Mouse (Mus musculus) left cerebral cortex, adult 11 months (tissue): ENCODE measurements around the gene Gcc1.
A peak's percentile ranks its signal among the peaks of the same experiment; 100 is the strongest.

Experiments
- DNase-seq: peaks from one replicate; pipeline ENCODE4 v3.0.0; 2022; ENCODE audit warnings: low spot score

Gcc1 gene

DNA sequence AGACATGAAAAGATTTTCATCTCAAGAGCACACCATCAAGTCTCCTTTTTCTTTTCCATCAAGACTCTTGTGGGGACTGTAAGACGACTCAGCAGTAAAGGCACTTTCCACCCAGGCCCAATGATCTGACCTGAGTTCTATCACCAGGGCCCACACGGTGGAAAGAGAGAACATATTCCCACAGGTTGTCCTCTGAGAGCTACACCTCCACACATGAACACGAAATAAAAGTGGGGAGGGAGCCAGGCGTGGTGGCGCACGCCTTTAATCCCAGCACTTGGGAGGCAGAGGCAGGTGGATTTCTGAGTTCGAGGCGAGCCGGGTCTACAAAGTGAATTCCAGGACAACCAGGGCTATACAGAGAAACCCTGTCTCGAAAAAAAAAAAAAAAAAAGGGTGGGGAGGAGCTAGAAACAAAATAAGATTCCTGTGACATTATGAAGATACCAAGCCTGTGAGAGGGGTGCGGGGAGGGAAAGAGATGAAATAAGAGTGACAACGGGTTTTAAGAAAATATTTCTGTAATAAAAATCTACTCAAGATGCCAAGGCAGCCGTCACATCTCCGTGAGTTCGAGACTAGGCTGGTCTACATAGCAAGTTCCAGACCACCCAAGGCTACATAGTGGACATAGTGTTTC, 5.4 kb downstream of the Gcc1 start:
- DNase-seq: no peak

DNA sequence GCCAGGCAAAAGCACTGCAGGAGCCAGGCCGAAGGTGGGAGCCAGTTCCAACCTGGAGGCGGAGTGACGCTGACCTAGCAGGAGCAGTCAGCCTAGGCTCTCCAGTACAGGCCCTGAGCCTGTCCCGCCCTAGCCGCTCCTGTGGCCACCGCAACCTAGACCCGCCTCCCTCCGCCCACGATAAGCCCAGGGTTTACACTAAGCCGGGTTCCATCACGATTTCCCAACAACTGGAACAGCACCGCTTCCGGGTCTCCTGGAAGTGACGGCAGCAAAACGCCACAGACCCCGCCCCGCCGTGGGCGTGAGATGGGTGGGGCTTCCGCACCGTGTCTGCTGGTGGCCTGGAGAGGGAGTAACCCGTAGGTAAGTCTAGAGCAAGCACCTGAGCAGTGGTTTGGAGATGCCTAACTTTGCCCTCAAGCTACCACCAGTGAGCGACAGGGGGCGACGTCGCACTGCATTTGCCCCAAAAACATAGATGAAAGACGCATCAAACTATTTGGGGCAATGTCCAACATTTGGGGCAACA, 6.7 kb downstream of the Gcc1 start:
- peak; percentile 89 for DNase-seq

- no peak for DNase-seq
Observed at GRCm38 (mm10) chr6:28420865-28421264, 7.3 kb downstream of the Gcc1 start.

DNA sequence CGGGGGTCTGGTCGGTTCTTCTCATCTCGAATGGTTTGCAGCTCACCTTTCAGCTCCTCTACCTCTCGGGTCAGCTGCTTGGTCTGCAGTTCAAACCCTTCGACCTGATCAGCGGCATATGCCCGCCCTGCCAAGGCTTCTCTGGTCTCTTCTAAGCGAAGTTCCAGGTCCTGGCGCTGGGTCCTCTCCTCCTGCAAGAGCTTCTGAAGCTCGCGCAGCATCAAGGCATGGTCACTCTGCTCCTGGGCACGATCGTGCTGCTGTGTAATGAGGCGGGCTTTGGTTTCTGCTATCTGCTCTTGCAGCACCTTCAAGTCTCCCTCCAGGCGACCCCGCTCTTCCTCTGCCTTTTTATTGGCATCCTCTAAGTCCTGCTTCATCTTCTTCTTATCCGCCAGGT, 7.8 kb downstream of the Gcc1 start:
- DNase-seq: no peak

- no peak for DNase-seq
Observed at GRCm38 (mm10) chr6:28419673-28420072, 8.5 kb downstream of the Gcc1 start.

DNA sequence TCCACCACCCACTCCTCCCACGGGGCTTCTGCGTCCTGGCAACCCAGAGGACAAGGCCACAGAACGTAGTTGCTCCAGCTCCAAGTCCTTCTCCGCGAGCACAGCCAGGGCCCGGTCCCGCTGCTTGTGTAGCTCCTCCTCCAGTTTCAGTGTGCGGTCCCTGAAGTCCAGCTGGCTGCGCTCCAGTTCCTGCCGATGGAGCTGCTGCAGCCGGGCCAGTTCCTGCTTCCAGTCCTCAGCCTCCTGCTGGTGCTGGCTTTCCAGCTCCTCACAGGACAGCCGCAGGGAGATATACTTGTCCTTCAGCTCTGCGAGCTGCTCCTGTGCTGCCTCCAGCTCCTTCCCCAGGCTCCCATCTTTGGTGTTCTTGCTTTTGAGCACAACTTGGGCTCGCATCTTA, 9.7 kb downstream of the Gcc1 start:
- DNase-seq: no peak

GRCm38 (mm10) chr6:28416981-28417380, 11.2 kb downstream of the Gcc1 start:
- no peak for DNase-seq

DNA sequence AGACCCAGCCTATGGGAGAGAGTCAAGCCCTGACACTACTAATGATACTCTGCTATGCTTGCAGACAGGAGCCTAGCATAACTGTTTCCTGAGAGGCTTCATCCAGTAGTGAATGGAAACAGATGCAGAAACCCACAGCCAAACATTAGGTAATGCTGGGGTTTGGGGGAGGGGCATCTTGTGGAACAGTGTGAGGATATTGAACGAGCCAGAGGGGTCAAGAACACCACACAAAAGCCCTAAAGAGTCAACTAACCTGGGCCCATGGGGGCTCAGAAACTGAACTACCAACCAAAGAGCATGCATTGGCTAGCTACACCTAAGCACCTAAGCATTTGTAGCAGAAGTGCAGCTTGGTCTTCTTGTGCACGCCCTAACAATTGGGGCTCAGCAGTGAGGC, 17.0 kb downstream of the Gcc1 start:
- no peak for DNase-seq

DNA sequence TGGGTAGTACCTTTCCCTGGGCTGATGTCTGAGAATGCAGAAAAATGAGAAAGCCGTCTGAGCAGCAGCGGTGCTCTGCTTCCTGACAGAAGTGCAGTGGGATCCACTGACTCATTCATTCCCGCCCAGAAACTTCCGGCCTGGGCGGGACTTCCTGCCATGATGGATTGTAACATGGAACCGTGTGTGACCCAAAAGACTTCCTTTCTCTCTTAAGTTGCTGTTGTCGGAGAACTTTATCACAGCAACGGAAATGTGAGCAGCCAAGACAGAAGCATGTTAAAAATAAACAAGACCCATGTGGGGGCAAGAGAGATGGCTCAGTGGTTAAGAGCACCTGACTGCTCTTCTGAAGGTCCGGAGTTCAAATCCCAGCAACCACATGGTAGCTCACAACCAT, 18.1 kb downstream of the Gcc1 start:
- DNase-seq: no peak

DNA sequence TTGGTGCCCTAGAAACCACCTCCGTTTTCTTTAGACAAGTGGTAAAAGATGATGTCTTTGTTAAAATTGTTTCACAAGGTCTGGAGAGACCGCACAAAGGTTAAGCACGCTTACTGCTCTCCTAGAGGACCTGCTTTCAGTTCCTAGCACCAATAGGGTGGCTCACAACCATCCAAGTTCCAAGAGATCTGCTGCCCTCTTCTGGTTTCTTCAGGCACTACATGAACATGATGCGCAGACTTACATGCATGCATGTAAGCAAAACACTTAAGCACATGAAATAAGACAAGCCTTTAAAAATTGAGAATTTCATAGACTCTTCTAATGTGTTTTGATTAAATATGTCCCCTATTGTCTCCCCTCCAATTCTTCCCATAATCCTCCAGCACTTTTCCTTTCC, 28.4 kb downstream of the Gcc1 start:
- no peak for DNase-seq

GRCm38 (mm10) chr6:28398726-28399125, 29.5 kb downstream of the Gcc1 start:
- DNase-seq: no peak

DNA sequence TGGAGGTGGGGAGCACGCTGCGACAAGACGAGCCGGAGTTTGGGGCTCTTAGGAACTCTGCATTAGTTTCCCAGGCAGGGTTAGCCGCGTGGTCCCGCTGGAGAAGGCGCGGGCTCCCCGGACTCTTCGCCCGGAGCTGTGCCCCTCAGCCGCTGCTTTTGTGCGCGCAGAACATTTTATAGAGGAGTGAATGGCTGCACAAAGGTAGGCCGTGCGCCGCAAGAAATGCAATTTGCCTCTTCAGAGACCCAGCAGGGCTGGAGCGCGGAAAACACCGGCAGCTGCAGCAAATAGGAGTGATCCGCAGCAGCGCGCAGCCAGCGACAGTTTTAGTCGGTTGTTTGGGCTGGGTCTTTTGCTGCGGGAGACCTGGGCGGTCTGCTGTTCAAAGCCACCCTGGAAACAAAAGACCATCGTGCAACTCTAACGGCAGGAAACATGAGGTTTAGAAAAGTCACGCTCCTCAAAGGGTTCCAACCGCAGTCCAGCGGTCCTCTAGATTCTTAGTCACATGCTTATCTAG, 30.4 kb downstream of the Gcc1 start, which contains the start of gene Zfp800:
Zfp800 (minus strand) TSS at position 325 of the 523 bp plus-strand sequence.
- no peak for DNase-seq

GRCm38 (mm10) chr6:28396853-28397457, 31.2 kb downstream of the Gcc1 start:
- DNase-seq: no peak

DNA sequence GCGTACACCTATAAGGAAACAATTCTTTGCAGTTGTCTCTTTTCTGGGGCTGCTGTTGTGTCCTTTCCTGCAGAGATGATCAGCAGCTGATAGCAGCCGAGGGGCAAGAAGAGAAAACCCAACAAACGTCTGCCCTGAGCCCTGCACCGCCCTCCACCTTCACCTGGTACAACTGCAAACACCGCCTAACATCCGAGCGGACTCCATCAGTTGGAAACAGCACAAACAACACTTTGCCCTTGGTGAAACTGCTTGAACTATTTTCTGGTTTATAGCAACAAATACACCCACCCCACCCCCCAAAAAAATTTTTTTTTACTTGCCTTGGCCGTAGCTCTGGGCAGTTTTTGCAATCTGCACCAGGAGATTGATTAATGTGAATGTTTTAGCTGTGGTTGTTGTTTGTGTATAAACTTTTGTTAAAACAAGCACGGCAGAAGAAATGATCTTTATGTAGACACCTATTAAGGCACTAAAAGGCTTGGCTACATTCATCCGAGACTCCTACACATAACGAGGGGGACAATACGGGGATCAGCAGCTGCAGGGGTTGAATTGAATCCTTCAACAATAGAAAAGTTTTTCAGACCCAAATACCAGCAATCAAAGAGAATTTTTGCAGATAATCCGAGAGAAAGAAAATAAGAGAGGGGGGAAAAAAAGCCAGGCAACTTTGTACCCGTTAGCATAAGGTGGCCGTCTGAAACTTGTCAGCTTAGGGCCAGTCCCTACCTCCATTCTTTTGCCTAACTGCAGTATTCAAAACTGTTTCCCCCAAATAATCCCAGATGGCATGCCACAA, 31.9 kb downstream of the Gcc1 start:
- no peak for DNase-seq

GRCm38 (mm10) chr6:28389038-28389437, 39.2 kb downstream of the Gcc1 start:
- DNase-seq: no peak

GRCm38 (mm10) chr6:28385169-28385568, 43.0 kb downstream of the Gcc1 start:
- no peak for DNase-seq

DNA sequence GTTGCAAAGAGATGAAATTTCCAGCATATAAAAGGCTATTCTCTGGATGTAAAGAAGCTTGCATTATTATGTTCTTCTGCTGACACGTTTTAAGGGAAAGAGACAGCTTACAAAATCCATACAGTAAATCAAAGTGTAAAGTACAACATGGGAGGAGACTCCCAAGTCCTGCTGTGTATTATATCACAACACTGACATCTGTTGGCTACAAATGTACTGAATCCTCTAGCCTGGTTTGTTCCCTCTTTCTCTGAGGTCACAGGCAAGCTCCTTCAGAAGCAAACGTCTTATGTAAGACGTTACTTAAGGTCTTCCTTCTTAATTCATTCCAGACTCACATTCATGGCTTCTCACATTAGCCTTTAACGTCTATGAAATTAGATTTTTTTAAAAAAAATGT, 46.2 kb downstream of the Gcc1 start:
- no peak for DNase-seq

DNA sequence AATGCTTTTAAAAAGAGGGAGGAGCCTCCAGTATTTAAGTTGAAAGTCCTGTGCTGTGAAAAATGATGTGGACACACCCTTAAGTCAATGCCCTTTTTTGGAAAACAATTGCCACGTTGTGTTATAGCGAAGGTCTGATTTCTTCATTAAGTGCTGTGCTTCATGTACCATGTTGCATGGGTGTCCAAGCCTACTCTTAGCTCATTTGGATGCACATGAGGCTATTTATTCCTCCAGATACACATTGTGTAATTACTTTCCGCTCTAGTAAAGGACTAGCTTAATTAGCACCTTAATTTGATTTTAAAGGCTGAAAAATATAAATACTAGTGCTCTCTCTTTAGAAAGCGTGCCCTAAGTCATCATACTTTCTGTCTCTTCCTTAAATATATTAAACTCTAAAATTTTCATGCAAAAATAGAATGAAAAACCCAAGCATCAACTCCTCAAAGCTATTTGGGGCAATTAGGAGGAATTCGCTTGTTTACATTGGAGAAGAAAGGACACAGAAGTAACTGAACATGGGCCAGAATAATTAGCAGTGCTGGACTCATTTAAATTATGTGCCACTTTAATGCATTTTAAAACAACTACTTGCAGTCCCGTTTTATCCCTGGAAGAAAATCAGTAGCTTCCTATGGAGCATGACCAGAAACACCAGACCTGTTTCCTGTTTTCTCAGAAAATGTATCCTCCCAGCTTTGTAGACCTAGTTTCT, 58.1 kb downstream of the Gcc1 start:
- no peak for DNase-seq

GRCm38 (mm10) chr6:28367575-28367974, 60.6 kb downstream of the Gcc1 start:
- DNase-seq: no peak
